Mouse (Mus musculus): ENCODE data around the gene Zfp937. TPM values are rescaled to one million over a fixed set of nuclear protein-coding genes. Genes with fewer than 3 reads are reported as not detected.

The Zfp937 gene
- total RNA-seq (2023): 4.7 TPM

DNA sequence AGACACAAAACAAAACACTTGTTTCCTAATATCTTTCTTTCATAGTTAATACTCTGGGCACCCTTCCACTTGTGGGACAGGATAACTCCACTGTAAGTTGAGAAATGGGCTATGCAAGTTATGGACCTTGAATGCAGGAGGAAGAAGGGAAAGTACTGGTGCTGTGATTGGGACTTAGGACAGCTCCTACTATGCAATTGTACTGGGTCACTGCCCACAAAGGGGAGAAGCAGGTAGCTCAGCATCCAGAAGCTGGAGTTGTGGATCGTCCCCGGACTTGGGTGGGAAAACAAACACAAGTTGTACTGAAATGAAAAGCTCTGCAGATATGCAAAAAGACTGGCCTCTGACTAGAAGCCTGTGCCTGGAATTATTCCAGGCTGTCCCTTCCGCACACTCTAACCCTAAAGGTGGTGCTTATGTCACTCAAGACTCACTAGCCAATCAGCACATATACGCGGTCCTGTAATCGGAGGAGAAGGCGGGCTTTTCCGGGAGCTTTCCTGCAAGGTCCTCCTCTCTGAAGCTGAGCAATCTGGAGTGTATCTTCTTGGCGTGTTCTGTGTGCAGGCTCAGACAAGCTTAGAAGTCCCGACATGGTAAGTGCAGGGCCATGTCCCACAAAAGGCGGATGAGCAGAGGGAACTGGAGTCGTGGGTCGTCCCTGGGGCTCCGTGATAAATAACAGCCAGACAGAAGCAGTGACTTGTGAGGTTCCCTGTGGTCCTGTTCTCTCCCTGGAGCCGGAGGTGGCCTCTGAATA is at the start of gene Zfp937:
Gene Zfp937 (plus strand): TSS at position 474 of the 763 bp plus-strand sequence.

GRCm38 (mm10) chr2:150179579-150179978 is 38.3 kb upstream of the Zfp937 start, which contains the start of gene Gm10770:
Gene Gm10770 (minus strand): TSS chr2:150179679.

DNA sequence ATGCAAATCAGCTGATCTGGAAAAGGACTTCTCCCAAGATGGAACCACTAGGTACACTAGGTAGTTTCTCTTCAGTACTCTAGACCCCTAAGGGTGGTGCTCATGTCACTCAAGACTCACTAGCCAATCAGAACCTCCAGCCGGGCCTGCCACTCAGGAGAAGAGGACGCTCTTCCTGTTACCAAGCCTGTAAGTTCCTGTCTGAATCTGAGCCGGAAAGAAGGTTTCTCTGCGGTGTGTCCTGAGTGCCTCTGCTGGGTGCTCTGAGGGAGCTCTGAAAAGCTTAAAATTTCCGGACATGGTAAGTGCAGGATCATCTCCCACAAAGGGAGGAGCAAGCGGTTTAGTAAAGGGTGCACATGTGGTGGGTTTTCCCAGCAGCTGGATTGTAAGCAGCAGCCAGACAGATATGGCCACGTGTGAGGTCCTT is 36.3 kb upstream of the Zfp937 start, which contains the start of gene Gm14139:
Gene Gm14139 (plus strand): TSS at position 186 of the 430 bp plus-strand sequence.

GRCm38 (mm10) chr2:150255491-150255890 is 37.6 kb downstream of the Zfp937 start, which contains the start of gene Gm21994:
Gene Gm21994 (minus strand): TSS chr2:150255591.

GRCm38 (mm10) chr2:150257291-150257690 is 39.4 kb downstream of the Zfp937 start, which contains the start of gene Gm14124:
Gene Gm14124 (plus strand): TSS chr2:150257517.

Other genes with a start within 250 kb of the Zfp937 start
- 8.6 TPM for gene Zfp120, start 81.4 kb upstream of the Zfp937 start, total RNA-seq (2023)
- gene Gm10770, start 38.4 kb upstream of the Zfp937 start, total RNA-seq (2023): not detected
- gene Gm14139, start 36.3 kb upstream of the Zfp937 start, total RNA-seq (2023): 0.70 TPM
- 10.4 TPM for gene Gm21994, start 37.5 kb downstream of the Zfp937 start, total RNA-seq (2023)
- gene Gm14124, start 39.4 kb downstream of the Zfp937 start, total RNA-seq (2023): not detected
- gene Gm10130, start 105.6 kb downstream of the Zfp937 start, total RNA-seq (2023): 8.7 TPM
- 4.2 TPM for gene 3300002I08Rik, start 144.7 kb downstream of the Zfp937 start, total RNA-seq (2023)
- gene Zfp442, start 233.4 kb downstream of the Zfp937 start, total RNA-seq (2023): 2.4 TPM